Mouse (Mus musculus) lung, embryonic 16.5 days (tissue): ENCODE data around the gene Sypl. TPM values are rescaled to one million over a fixed set of nuclear protein-coding genes. Genes with fewer than 3 reads are reported as not detected.

Experiments used
- ATAC-seq: fragments of 200-750 bp; cut with Nextera tagmentation; 2 replicates; pipeline ENCODE4 v1.8.0; 2017; ENCODE audit warnings: low read depth, mild to moderate bottlenecking, moderate library complexity
- H3K27ac ChIP-seq: fragments of 300-500 bp; sonication (generic); 2 replicates; pipeline ENCODE4 v1.5.1; 2014; ENCODE audit warnings: mild to moderate bottlenecking, control low read depth, low read length
- H3K27me3 ChIP-seq: fragments of 300-500 bp; sonication (generic); 2 replicates; pipeline ENCODE4 v1.6.1; 2014; ENCODE audit warnings: low read depth, low read length, mixed read lengths; ENCODE audit not compliant: control insufficient read depth, insufficient read depth
- H3K36me3 ChIP-seq: fragments of 300-500 bp; sonication (generic); 2 replicates; pipeline ENCODE4 v1.6.1; 2014; ENCODE audit warnings: low read length; ENCODE audit not compliant: control insufficient read depth, insufficient read depth
- H3K4me1 ChIP-seq: fragments of 300-500 bp; sonication (generic); replicated peaks from 2 replicates; pipeline ENCODE4 v1.6.1; 2014; ENCODE audit warnings: low read length, mixed read lengths; ENCODE audit not compliant: control insufficient read depth, insufficient read depth
- H3K4me2 ChIP-seq: fragments of 300-500 bp; sonication (generic); 2 replicates; pipeline ENCODE4 v1.6.1; 2014; ENCODE audit warnings: low read depth, low read length, control low read depth
- H3K4me3 ChIP-seq: fragments of 300-500 bp; sonication (generic); 2 replicates; pipeline ENCODE4 v1.5.1; 2014; ENCODE audit warnings: mild to moderate bottlenecking, low read length, control low read depth
- H3K9ac ChIP-seq: fragments of 300-500 bp; sonication (generic); 2 replicates; pipeline ENCODE4 v1.6.1; 2014; ENCODE audit warnings: low read length, control low read depth
- H3K9me3 ChIP-seq: fragments of 300-500 bp; sonication (generic); 2 replicates; pipeline ENCODE4 v1.6.1; 2016; ENCODE audit warnings: low read length; ENCODE audit not compliant: control insufficient read depth
- WGBS: fragments of 180-500 bp; shearing (Covaris S2); extraction: QIAGEN DNeasy Blood & Tissue Kit; methylation state at CpG from one replicate; pipeline ENCODE4 v1.1.7; 2014; 5-methylcytosine and 5-hydroxymethylcytosine counted together
- polyA plus RNA-seq: library from polyadenylated mRNA; unstranded; fragments of >200 nt; fragmentation: Nextera tagmentation; extraction: Ambion mirVana; gene quantifications from 2 replicates; pipeline ENCODE4 v1.2.1, GENCODE M21; 2015

Gene Sypl
- polyA plus RNA-seq, 1 experiment from 2014 or later = 181 TPM

DNA sequence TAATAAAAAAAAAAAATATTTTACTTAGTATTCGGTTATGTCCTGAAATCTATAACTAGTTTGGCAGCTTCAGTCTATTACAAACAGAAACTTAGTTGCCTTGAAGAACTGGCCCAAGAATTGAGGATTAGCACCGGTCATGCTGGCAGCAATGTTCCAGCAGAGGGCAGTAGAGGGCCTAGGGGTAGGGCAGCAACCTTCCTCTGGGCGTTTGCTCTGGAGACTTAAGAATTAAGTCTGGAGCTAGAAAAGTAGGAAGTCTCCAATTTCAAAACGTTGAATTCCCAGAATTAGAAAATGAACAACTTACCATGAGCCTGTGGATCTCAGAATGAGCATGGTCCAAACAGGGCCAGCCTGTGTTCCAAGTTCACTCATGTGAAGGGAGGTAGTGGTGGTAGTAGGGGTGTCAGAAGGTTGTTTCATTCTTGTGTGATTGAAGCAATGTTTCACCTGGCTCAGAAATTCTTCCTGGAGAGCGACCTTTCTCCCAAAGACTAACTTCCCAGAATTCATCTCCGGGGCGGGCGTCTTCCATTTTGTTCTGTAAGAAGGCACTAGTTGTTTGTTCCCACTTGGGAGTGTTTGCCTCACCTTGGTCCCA lies 33.4 kb upstream of the Sypl start:
- no peaks in the 10 kb centered on the region; the same call in 1 of the 2 replicates for H3K9me3 ChIP-seq
- no peaks in the 10 kb centered on the region for H3K4me1 ChIP-seq
- no peak overlapping the region for H3K4me2 ChIP-seq
- H3K9ac ChIP-seq = no peak overlapping the region
- no peak overlapping the region for H3K4me3 ChIP-seq
- H3K36me3 ChIP-seq = no peaks in the 10 kb centered on the region
- H3K27me3 ChIP-seq = no peaks in the 10 kb centered on the region
- WGBS = 60% methylated on average over 8 of the region's 8 CpGs
- no peak for ATAC-seq
- H3K27ac ChIP-seq = no peak overlapping the region

GRCm38 (mm10) chr12:32921071-32921470 lies 32.6 kb upstream of the Sypl start:
- WGBS = 79% methylated on average over 4 of the region's 4 CpGs
- H3K4me2 ChIP-seq = no peak overlapping the region
- no peaks in the 10 kb centered on the region; the same call in 1 of the 2 replicates for H3K9me3 ChIP-seq
- no peak for ATAC-seq
- no peaks in the 10 kb centered on the region for H3K27me3 ChIP-seq
- H3K4me3 ChIP-seq = no peak overlapping the region
- H3K9ac ChIP-seq = no peak overlapping the region
- no peak overlapping the region for H3K27ac ChIP-seq
- H3K4me1 ChIP-seq = no peaks in the 10 kb centered on the region
- no peaks in the 10 kb centered on the region for H3K36me3 ChIP-seq

GRCm38 (mm10) chr12:32921532-32922131 lies 32.1 kb upstream of the Sypl start:
- Histone ChIP-seq H3K36me3 (no peaks in the 10 kb centered on the region), H3K4me3 (no peak overlapping the region), H3K9ac (no peak overlapping the region), H3K9me3 (no peaks in the 10 kb centered on the region; the same call in 1 of the 2 replicates), H3K27me3 (no peaks in the 10 kb centered on the region), H3K27ac (no peak overlapping the region), H3K4me1 (peaks cover 5% of the 10 kb centered on the region; the same call in 1 of the 2 replicates), H3K4me2 (no peak overlapping the region)
- WGBS = 88% methylated on average over 7 of the region's 7 CpGs
- no peak for ATAC-seq

GRCm38 (mm10) chr12:32924245-32924644 lies 29.4 kb upstream of the Sypl start:
- Histone ChIP-seq H3K4me3 (no peak overlapping the region), H3K4me2 (no peak overlapping the region), H3K4me1 (peaks cover 7% of the 10 kb centered on the region; the same call in 1 of the 2 replicates), H3K9me3 (no peaks in the 10 kb centered on the region; the same call in 1 of the 2 replicates), H3K27ac (no peak overlapping the region), H3K9ac (no peak overlapping the region), H3K36me3 (no peaks in the 10 kb centered on the region), H3K27me3 (no peaks in the 10 kb centered on the region)
- ATAC-seq = no peak
- 53% methylated on average over 3 of the region's 3 CpGs for WGBS

- ATAC-seq = peak; percentile 49
These were observed 27.1 kb upstream of the Sypl start for GRCm38 (mm10) chr12:32926331-32927172.

DNA sequence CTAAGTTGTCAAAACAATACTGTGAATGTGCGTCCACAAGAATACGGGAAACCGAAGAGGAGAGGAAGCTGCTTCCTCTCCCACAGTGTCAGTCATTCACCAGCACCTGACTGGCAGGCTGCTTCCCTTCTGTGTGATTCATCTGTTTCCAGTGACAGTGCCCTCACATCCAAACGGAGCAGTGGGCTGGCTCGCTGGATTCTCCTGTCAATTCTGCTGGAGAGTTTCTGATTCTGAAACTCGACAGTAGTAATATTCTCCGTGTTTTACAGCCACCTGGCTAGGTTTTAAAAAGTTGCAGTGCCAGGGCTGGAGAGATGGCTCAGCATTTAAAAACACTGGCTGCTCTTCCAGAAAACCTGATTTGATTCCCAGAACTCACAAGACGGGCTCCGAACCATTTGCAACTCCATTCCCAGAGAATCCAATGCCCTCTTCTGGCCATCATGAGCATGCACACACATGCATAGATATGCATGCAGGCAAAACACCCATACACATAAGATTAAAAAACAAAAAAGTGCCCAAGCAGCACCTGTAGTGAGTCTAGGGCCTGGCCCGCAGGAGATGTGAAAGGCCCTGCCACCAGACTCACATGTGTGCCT lies 26.4 kb upstream of the Sypl start:
- Histone ChIP-seq H3K4me2 (no peak overlapping the region), H3K4me3 (no peak overlapping the region), H3K27ac (no peak overlapping the region), H3K9me3 (no peaks in the 10 kb centered on the region; the same call in 1 of the 2 replicates), H3K36me3 (no peaks in the 10 kb centered on the region), H3K9ac (no peak overlapping the region), H3K4me1 (peaks cover 7% of the 10 kb centered on the region), H3K27me3 (no peaks in the 10 kb centered on the region)
- WGBS = 75% methylated on average over 10 of the region's 10 CpGs
- no peak for ATAC-seq

More at GRCm38 (mm10) chr12:32926331-32927172, 27.1 kb upstream of the Sypl start:
- H3K27me3 ChIP-seq = no peaks in the 10 kb centered on the region
- no peak overlapping the region for H3K4me2 ChIP-seq
- WGBS = 57% methylated on average over 18 of the region's 18 CpGs
- H3K9me3 ChIP-seq = no peaks in the 10 kb centered on the region; the same call in 1 of the 2 replicates
- no peak overlapping the region for H3K4me3 ChIP-seq
- H3K9ac ChIP-seq = no peak overlapping the region
- H3K27ac ChIP-seq = no peak overlapping the region
- no peaks in the 10 kb centered on the region for H3K36me3 ChIP-seq
- H3K4me1 ChIP-seq = peaks cover 7% of the 10 kb centered on the region

DNA sequence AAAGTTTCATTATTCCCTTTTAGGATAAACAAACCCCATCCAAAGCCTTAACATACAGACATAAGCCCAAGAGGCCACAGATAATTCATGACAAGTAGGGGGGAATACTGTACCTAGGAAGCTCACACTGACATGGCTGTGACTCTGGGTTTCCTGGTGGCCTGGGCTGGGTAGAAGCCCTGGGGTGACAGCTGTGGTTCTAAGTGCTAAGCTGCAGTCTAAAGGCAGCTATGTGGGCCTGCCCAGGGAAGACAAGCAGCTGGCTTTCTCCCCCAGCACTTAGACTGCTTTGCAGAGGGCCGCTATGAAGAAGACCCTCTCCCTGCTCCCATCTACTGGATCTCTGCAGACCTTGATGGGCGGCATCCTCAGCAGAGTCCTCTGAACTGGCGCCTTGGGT lies 25.5 kb upstream of the Sypl start:
- Histone ChIP-seq H3K9me3 (no peaks in the 10 kb centered on the region), H3K4me3 (no peak overlapping the region), H3K27me3 (no peaks in the 10 kb centered on the region), H3K9ac (no peak overlapping the region), H3K27ac (no peak overlapping the region), H3K4me1 (peaks cover 7% of the 10 kb centered on the region), H3K36me3 (no peaks in the 10 kb centered on the region), H3K4me2 (no peak overlapping the region)
- ATAC-seq = no peak
- WGBS = 64% methylated on average over 3 of the region's 3 CpGs

DNA sequence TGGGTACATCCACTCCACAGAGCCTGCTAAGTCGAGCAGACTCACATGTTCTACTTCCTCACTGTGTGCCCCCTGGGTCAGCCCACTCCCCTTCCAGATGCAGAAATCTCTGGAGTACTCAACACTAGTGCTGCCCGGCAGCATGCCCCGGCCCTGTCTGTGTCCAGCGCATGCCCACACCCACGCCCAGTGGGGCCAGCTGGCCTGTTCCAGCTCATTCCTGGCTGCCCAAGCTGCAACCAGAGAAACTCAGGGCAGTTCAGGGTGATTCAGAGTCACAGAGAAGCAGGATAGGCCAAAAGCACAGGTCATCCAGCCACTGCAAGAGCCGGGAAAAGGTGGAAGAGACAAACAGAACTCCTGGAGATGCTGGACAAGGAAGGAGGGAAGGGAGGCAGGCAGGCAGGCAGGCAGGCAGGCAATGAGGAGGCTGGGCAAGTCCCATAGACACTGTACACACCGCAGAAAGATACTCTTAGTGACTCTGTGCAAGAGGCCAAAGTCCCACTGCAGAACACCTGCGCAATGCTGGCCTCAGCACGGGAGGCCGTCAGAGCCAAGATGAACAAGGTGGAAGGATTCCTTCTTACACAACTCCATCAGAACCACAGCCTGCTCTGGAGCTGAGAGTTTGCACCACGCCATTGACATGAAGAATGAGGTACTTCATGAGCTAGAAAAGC lies 23.7 kb upstream of the Sypl start:
- no peaks in the 10 kb centered on the region for H3K9me3 ChIP-seq
- peaks cover 7% of the 10 kb centered on the region for H3K4me1 ChIP-seq
- H3K27me3 ChIP-seq = no peaks in the 10 kb centered on the region
- H3K9ac ChIP-seq = no peak overlapping the region
- H3K36me3 ChIP-seq = no peaks in the 10 kb centered on the region
- peak overlapping the region; percentile 48; the same call in 1 of the 2 replicates for H3K27ac ChIP-seq
- H3K4me3 ChIP-seq = no peak overlapping the region
- no peak overlapping the region for H3K4me2 ChIP-seq
- WGBS = 60% methylated on average over 11 of the region's 11 CpGs
- ATAC-seq = 0 out of 2 replicates have a peak, but pooled peaks have one; percentile 26
